Mouse (Mus musculus) ES-E14 (cell line): ENCODE data around the gene Exoc3l2.

Source experiments
- CHD2 ChIP-seq: IDR thresholded peaks from 2 replicates; pipeline ENCODE4 v1.6.1; 2014; ENCODE audit warnings: mild to moderate bottlenecking, low read depth, low read length, inconsistent platforms
- HCFC1 ChIP-seq: IDR thresholded peaks from 2 replicates; pipeline ENCODE4 v1.6.1; 2012; ENCODE audit warnings: low read length, inconsistent platforms, borderline replicate concordance; ENCODE audit not compliant: insufficient read depth
- MAFK ChIP-seq: IDR thresholded peaks from 2 replicates; pipeline ENCODE4 v1.6.1; 2014; ENCODE audit warnings: mild to moderate bottlenecking, low read depth, low read length, inconsistent platforms; ENCODE audit not compliant: insufficient read depth
- ZC3H11A ChIP-seq: IDR thresholded peaks from 2 replicates; pipeline ENCODE4 v1.6.1; 2012; ENCODE audit warnings: low read depth, mild to moderate bottlenecking, inconsistent platforms, low read length, borderline replicate concordance
- ZNF384 ChIP-seq: IDR thresholded peaks from 2 replicates; pipeline ENCODE4 v1.6.1; 2012; ENCODE audit warnings: low read depth, low read length, inconsistent platforms

DNA sequence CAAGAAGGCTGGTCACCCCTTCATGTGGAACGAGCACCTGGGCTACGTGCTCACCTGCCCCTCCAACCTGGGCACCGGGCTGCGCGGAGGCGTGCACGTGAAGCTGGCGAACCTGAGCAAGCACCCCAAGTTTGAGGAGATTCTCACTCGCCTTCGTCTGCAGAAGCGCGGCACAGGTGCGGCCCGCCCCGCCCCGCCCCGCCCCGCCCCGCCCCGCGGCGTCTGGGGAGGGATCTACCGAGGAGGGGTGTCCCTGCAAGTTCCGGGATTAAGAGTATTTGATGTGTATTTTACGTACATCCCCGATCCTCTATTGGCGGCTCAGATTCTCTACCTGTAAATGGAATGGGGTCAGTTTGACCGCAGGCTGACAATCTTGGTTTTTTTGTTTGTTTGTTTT is 43.0 kb upstream of the Exoc3l2 start:
- no peak for TF ChIP-seq ZNF384
- no peak for TF ChIP-seq ZC3H11A
- TF ChIP-seq MAFK = no peak
- no peak for TF ChIP-seq CHD2
- TF ChIP-seq HCFC1 = no peak
